Mouse (Mus musculus): ENCODE results near the gene Plcb1. TPM values are rescaled to one million over a fixed set of nuclear protein-coding genes. Genes with fewer than 3 reads are reported as not detected.
A peak's percentile ranks its signal among the peaks of the same experiment; 100 is the strongest.

The Plcb1 gene
- polyA plus RNA-seq, 1 experiment from 2014 or later: 11.4 TPM

- H3K36me3 ChIP-seq: no peaks in the 10 kb centered on the region
- H3K9me3 ChIP-seq: no peaks in the 10 kb centered on the region
- H3K4me2 ChIP-seq: no peak overlapping the region
- H3K27me3 ChIP-seq: no peaks in the 10 kb centered on the region
- H3K4me3 ChIP-seq (replicated peaks): no peak overlapping the region
- H3K9ac ChIP-seq (replicated peaks): no peak overlapping the region
- peaks cover 11% of the 10 kb centered on the region for H3K4me1 ChIP-seq (replicated peaks)
- no peak overlapping the region for H3K27ac ChIP-seq
- ATAC-seq (ENCODE audit: insufficient number of reproducible peaks, insufficient read depth, low FRiP score, low TSS enrichment, low read depth): no peak
- 55% methylated on average over 5 of the region's 5 CpGs for WGBS
Observed at GRCm38 (mm10) chr2:135029288-135029687, 243.4 kb downstream of the Plcb1 start.

GRCm38 (mm10) chr2:135029700-135030099 lies 243.8 kb downstream of the Plcb1 start:
- ATAC-seq (ENCODE audit: insufficient number of reproducible peaks, insufficient read depth, low FRiP score, low TSS enrichment, low read depth): no peak
- no peak overlapping the region for H3K27ac ChIP-seq
- no peaks in the 10 kb centered on the region for H3K36me3 ChIP-seq
- H3K27me3 ChIP-seq: no peaks in the 10 kb centered on the region
- H3K4me3 ChIP-seq (replicated peaks): no peak overlapping the region
- no peak overlapping the region for H3K4me2 ChIP-seq
- H3K4me1 ChIP-seq (replicated peaks): peaks cover 11% of the 10 kb centered on the region
- H3K9ac ChIP-seq (replicated peaks): no peak overlapping the region
- WGBS: 50% methylated on average over 6 of the region's 6 CpGs
- H3K9me3 ChIP-seq: no peaks in the 10 kb centered on the region

- Histone ChIP-seq H3K4me2 (no peak overlapping the region), H3K36me3 (no peaks in the 10 kb centered on the region), H3K27ac (peak overlapping the region; percentile 50; the same call in 1 of the 2 replicates), H3K4me3 (replicated peaks) (no peak overlapping the region), H3K9ac (replicated peaks) (no peak overlapping the region), H3K4me1 (replicated peaks) (peaks cover 17% of the 10 kb centered on the region), H3K9me3 (no peaks in the 10 kb centered on the region), H3K27me3 (no peaks in the 10 kb centered on the region)
- 3% methylated on average over 4 of the region's 4 CpGs for WGBS
- no peak; the same call in 1 of the 2 replicates for ATAC-seq (ENCODE audit: insufficient number of reproducible peaks, insufficient read depth, low FRiP score, low TSS enrichment, low read depth)
Observed at GRCm38 (mm10) chr2:135035640-135036260, 249.9 kb downstream of the Plcb1 start.

- Histone ChIP-seq H3K4me3 (replicated peaks) (no peak overlapping the region), H3K4me2 (no peak overlapping the region), H3K27me3 (no peaks in the 10 kb centered on the region), H3K4me1 (replicated peaks) (no peaks in the 10 kb centered on the region), H3K9me3 (no peaks in the 10 kb centered on the region), H3K27ac (no peak overlapping the region), H3K36me3 (no peaks in the 10 kb centered on the region), H3K9ac (replicated peaks) (no peak overlapping the region)
- ATAC-seq (ENCODE audit: insufficient number of reproducible peaks, insufficient read depth, low FRiP score, low TSS enrichment, low read depth): no peak
- WGBS: 82% methylated on average over 2 of the region's 2 CpGs
Observed at GRCm38 (mm10) chr2:135048791-135049190, 262.9 kb downstream of the Plcb1 start.

GRCm38 (mm10) chr2:135049283-135049682 lies 263.4 kb downstream of the Plcb1 start:
- WGBS: 72% methylated on average over 6 of the region's 6 CpGs
- no peak overlapping the region for H3K4me2 ChIP-seq
- no peak overlapping the region for H3K4me3 ChIP-seq (replicated peaks)
- H3K9ac ChIP-seq (replicated peaks): no peak overlapping the region
- ATAC-seq (ENCODE audit: insufficient number of reproducible peaks, insufficient read depth, low FRiP score, low TSS enrichment, low read depth): no peak
- H3K27me3 ChIP-seq: no peaks in the 10 kb centered on the region
- H3K36me3 ChIP-seq: no peaks in the 10 kb centered on the region
- no peaks in the 10 kb centered on the region for H3K4me1 ChIP-seq (replicated peaks)
- no peak overlapping the region for H3K27ac ChIP-seq
- no peaks in the 10 kb centered on the region for H3K9me3 ChIP-seq

GRCm38 (mm10) chr2:135051540-135052288 lies 265.8 kb downstream of the Plcb1 start:
- H3K27me3 ChIP-seq: no peaks in the 10 kb centered on the region
- ATAC-seq (ENCODE audit: insufficient number of reproducible peaks, insufficient read depth, low FRiP score, low TSS enrichment, low read depth): no peak
- 77% methylated on average over 4 of the region's 4 CpGs for WGBS

GRCm38 (mm10) chr2:135053391-135053790 lies 267.5 kb downstream of the Plcb1 start:
- no peak overlapping the region for H3K9ac ChIP-seq (replicated peaks)
- H3K4me1 ChIP-seq (replicated peaks): no peaks in the 10 kb centered on the region
- ATAC-seq (ENCODE audit: insufficient number of reproducible peaks, insufficient read depth, low FRiP score, low TSS enrichment, low read depth): no peak
- H3K36me3 ChIP-seq: no peaks in the 10 kb centered on the region
- no peak overlapping the region for H3K4me3 ChIP-seq (replicated peaks)
- H3K27ac ChIP-seq: no peak overlapping the region
- WGBS: 86% methylated on average over 3 of the region's 3 CpGs
- no peaks in the 10 kb centered on the region for H3K27me3 ChIP-seq
- H3K4me2 ChIP-seq: no peak overlapping the region
- no peaks in the 10 kb centered on the region for H3K9me3 ChIP-seq

More at GRCm38 (mm10) chr2:135051540-135052288, 265.8 kb downstream of the Plcb1 start:
- H3K9ac ChIP-seq (replicated peaks): no peak overlapping the region
- no peak overlapping the region for H3K4me2 ChIP-seq
- no peaks in the 10 kb centered on the region for H3K9me3 ChIP-seq
- no peaks in the 10 kb centered on the region for H3K4me1 ChIP-seq (replicated peaks)
- H3K4me3 ChIP-seq (replicated peaks): no peak overlapping the region
- no peak overlapping the region for H3K27ac ChIP-seq
- H3K36me3 ChIP-seq: no peaks in the 10 kb centered on the region

- no peaks in the 10 kb centered on the region for H3K9me3 ChIP-seq
- no peak overlapping the region for H3K4me3 ChIP-seq (replicated peaks)
- no peak overlapping the region for H3K27ac ChIP-seq
- no peaks in the 10 kb centered on the region for H3K36me3 ChIP-seq
- no peaks in the 10 kb centered on the region; the same call in 1 of the 2 replicates for H3K4me1 ChIP-seq (replicated peaks)
- no peaks in the 10 kb centered on the region for H3K27me3 ChIP-seq
- H3K9ac ChIP-seq (replicated peaks): no peak overlapping the region
- H3K4me2 ChIP-seq: no peak overlapping the region
- no peak for ATAC-seq (ENCODE audit: insufficient number of reproducible peaks, insufficient read depth, low FRiP score, low TSS enrichment, low read depth)
Observed at GRCm38 (mm10) chr2:135067419-135067818, 281.6 kb downstream of the Plcb1 start.

- no peaks in the 10 kb centered on the region for H3K27me3 ChIP-seq
- WGBS: 64% methylated on average over 4 of the region's 4 CpGs
- no peak overlapping the region for H3K27ac ChIP-seq
- no peak overlapping the region for H3K9ac ChIP-seq (replicated peaks)
- no peaks in the 10 kb centered on the region for H3K36me3 ChIP-seq
- H3K9me3 ChIP-seq: no peaks in the 10 kb centered on the region
- no peak for ATAC-seq (ENCODE audit: insufficient number of reproducible peaks, insufficient read depth, low FRiP score, low TSS enrichment, low read depth)
- H3K4me3 ChIP-seq (replicated peaks): no peak overlapping the region
- no peak overlapping the region for H3K4me2 ChIP-seq
- no peaks in the 10 kb centered on the region for H3K4me1 ChIP-seq (replicated peaks)
Observed at GRCm38 (mm10) chr2:135071349-135071748, 285.5 kb downstream of the Plcb1 start.

GRCm38 (mm10) chr2:135072503-135072902 lies 286.6 kb downstream of the Plcb1 start:
- H3K9me3 ChIP-seq: no peaks in the 10 kb centered on the region
- no peak overlapping the region for H3K9ac ChIP-seq (replicated peaks)
- H3K4me1 ChIP-seq (replicated peaks): no peaks in the 10 kb centered on the region
- H3K27me3 ChIP-seq: no peaks in the 10 kb centered on the region
- H3K27ac ChIP-seq: no peak overlapping the region
- no peak overlapping the region for H3K4me3 ChIP-seq (replicated peaks)
- H3K36me3 ChIP-seq: no peaks in the 10 kb centered on the region
- ATAC-seq (ENCODE audit: insufficient number of reproducible peaks, insufficient read depth, low FRiP score, low TSS enrichment, low read depth): no peak
- WGBS: 83% methylated on average over 5 of the region's 5 CpGs
- no peak overlapping the region for H3K4me2 ChIP-seq

- Histone ChIP-seq H3K9me3 (no peaks in the 10 kb centered on the region), H3K9ac (replicated peaks) (no peak overlapping the region), H3K4me1 (replicated peaks) (no peaks in the 10 kb centered on the region), H3K27me3 (no peaks in the 10 kb centered on the region), H3K36me3 (no peaks in the 10 kb centered on the region), H3K27ac (no peak overlapping the region), H3K4me3 (replicated peaks) (no peak overlapping the region), H3K4me2 (no peak overlapping the region)
- ATAC-seq (ENCODE audit: insufficient number of reproducible peaks, insufficient read depth, low FRiP score, low TSS enrichment, low read depth): no peak
- WGBS: 79% methylated on average over 5 of the region's 5 CpGs
Observed at GRCm38 (mm10) chr2:135073014-135073413, 287.1 kb downstream of the Plcb1 start.

Measured in limb, embryonic 12.5 days (tissue).